Mouse (Mus musculus) spleen, adult 12 weeks (tissue): Measurements from ENCODE around the gene Fgd3.
A peak's percentile ranks its signal among the peaks of the same experiment; 100 is the strongest.

Experiments used
- DNase-seq: peaks from one replicate; pipeline ENCODE4 v3.0.0; 2022; ENCODE audit warnings: low spot score

Fgd3 gene

DNA sequence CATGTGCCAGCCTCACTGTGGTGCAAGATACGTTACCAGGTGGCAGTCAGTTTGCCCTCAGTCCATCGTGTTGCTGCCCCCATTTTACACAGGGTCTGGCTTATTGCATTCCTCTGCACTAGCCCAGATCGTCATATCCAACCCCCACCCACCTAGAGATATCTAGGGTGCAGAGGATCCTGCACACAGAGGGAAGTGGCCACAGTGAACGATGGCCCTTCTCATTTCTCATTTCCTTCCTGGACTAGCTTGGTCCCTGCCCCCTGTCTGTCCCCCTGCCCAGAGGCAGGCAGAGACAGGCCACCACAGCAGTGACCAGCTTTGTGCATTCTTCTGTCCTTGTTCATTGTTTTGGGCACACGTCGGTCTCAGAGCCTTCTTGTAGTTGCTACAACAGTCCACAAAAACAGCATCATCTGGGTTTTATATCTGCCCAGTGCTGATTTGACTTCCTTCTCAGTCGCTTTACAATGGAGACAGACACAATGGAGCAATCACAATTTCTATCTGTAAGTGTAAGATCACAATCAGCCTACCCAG is 13.3 kb downstream of the Fgd3 start:
- no peak for DNase-seq

GRCm38 (mm10) chr13:49300771-49301170 is 19.3 kb downstream of the Fgd3 start:
- DNase-seq = no peak

DNA sequence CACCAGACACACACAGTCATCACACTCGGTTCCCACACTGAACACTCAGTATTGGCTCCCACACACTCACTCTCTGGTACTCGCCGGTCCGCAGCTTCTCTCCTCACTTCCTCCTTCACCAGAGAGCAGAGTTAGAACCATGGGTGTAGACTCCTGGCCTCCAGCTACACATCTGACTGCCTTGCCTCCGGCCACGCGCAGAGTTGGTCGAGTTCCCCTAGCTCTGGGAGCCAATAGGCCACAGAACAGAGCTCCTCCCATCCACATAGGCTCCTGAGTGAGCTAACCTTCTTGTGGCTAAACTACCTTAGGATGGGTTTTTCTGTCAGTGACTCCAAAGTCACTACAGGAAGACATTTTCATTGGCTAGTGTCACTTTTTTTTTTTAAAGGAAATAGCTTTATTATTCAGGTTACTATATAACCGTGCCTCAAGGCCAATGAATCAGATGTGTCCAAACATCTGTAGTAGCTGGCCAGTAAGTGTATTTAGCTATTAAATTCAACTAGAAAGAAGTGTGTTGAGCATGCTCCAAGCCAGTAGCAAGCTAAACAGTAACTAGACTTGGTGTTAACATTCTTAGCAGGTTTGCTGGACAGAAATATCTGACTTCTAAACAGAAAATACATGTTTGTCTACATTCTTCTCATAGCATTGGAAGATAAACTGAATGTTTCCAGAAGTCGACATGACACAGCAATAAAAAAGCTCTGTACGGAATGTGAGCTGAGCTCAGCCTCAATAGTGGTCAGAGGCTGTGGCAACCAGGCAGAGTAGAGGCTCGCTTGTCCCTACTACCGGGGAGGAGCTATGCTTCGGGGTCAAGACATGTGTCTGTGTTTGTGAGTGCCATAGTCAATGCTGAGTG is 21.4 kb downstream of the Fgd3 start:
- peak; percentile 20 for DNase-seq

DNA sequence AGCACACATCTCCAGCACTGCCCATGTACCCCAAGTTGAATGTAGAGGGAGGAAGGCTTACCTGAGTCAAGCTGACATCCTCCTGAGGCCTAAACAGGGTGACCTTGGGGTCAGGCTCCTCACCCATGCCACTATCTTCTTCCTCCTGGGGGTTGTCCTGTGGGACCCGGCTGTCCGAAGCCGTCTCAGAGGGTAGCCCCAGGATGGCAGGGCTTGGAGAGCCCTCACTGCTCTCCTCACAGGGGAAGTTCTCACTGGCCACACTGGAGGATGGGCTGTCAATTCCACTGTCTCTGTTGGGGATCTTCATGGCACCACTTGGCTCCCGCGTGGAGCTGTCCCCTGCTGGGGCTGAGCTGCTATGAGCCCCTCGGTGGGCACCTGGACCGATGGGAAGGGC is 23.8 kb downstream of the Fgd3 start:
- no peak for DNase-seq

DNA sequence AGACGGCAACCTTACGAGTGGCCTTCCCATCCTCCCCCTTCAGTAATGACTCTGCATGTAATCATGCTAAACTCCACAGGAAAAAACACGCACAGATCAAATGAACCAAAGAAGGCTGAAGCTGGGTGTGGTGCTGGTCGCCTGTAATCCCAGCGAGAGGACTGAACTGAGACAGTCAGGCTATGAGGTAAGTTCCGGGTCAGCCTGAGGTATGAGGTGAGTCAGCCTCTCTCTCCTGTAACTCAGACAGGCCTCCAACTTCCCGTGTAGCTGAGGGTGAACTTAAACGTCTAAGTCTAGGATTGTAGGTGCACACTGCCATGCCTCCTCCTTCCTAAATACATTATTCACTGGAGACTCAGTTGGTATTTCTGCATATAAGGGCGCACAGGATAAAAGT is 26.0 kb downstream of the Fgd3 start:
- DNase-seq = no peak

GRCm38 (mm10) chr13:49291949-49292348 is 28.2 kb downstream of the Fgd3 start:
- no peak for DNase-seq

- DNase-seq = no peak
These were observed 28.7 kb downstream of the Fgd3 start for GRCm38 (mm10) chr13:49291398-49291797.

DNA sequence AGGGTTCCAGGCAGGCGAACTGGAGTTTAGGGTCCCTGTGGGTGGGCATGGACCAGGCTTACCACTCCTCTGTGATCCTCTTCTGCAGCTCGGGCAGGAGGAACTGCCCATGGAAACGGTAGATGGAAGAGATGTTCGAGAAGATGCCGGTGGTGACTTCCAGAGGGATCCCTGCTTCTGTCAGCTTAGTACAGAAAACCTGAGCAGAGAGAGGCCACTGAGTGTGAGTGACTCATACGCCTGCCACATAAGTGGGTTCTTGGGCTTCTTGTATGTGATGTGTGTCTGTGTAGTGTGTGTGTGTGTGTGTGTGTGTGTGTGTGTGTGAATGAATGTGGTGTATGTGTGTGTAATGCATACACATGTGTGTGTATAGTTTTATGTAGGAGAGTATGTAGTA is 32.9 kb downstream of the Fgd3 start:
- DNase-seq = no peak

DNA sequence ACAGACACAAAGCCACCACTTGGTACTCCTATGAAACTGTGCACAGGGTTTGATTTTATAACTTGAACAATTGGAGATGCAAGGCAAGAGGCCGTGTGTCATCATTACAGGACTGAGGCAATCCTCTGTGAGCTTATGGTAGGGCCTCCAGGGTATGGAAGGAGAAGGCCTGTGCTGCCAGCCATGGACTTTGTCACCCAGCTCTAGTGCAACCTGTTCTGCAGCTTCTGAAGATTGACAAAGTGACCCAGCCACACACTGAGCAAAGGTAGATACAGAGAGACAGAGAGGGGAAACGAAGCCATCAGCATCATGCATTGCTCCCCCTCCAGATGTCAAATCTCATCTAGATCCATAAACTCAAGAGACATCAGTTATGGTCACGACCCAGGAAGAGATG is 33.4 kb downstream of the Fgd3 start:
- no peak for DNase-seq

- DNase-seq = no peak
These were observed 36.4 kb downstream of the Fgd3 start for GRCm38 (mm10) chr13:49283686-49284085.

DNA sequence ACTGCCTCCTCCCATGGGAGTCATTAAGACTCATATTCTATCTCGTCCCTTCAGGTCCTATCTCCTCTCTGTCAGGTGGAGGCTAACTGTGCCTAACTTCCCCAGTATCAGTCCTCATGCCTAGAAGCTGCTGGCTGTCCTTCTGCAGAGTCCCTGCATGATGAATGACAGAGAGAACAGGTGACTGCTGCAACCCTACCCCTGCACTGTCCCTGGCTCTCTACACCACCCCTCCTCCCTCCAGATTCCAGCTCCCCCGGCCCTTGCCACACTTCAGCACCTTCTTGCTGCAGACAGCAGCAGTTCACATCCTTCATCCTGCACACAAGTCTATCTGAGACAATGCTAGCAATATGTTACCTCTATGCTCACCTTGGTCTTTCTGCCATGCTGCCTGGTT is 37.9 kb downstream of the Fgd3 start:
- no peak for DNase-seq

GRCm38 (mm10) chr13:49271831-49272765 is 48.0 kb downstream of the Fgd3 start:
- DNase-seq = no peak

DNA sequence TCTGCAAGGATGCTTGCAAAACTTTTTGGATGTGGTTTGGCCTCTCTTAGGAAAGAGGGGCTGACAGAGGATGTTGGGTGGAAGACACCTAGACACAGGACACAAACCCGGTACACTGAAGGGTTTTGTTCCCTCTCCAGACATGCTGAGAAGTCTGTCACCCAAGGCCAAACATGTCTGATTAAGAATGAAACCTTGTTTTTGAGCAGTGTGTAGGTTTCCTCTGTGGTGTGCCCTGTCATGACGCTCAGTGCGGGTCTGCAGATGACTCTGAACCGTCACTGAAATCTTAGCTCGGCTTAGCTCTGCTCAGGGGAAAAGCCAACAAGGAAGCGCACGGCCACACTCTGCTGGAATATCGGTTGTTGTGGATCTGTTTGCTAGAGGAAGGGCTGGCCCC is 49.6 kb downstream of the Fgd3 start:
- no peak for DNase-seq

DNA sequence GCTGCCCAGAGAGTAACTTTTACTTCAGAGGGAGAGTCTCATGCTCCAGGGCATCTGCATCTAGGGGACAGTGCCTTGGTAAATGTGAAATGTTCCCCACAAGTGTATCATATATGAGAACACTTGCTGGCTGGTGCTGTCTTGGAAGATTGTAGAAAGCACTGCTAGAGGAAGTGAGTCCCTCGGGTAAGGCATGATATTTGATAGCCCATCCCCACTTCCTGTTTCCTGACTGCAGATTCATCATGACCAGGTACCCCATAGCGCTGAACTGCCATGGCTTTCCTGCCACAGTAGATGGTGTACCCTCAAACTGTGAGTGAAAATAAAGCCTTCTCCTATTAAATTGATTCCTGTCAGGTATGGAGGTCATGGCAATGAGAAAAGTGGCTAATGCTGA is 52.5 kb downstream of the Fgd3 start:
- no peak for DNase-seq

DNA sequence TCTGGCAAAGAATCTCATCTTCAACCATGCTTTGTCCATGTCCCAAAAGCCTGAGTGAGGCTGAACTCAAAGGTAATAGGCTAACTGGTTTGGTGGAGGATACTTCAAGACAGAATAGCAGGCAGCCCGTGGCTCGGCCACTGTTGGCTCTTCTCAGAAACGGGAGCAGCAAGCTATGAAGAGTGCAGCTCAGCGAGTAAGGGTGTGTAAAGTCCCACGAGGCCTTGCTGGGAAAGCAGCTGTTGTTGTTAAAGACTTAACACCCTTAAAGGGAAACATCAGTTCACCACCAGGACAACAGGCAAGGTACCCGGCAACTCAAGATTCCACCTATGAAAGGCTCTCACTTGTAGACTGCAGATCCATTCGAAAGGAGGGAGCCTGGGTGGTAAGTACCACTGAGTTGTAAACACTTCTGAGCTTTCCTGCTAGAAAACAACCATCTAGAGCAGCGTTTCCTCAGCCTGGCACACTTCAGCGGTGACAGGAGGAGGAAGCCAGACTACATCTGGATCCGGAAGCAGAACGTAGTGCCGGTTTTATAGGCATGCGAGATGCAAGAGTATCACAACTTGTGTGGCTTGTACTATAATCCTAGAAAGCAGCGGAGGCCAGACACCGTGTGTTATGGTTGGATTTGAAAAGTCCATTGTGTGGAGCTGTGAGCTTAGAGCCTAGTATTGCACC is 59.9 kb downstream of the Fgd3 start:
- no peak for DNase-seq

DNA sequence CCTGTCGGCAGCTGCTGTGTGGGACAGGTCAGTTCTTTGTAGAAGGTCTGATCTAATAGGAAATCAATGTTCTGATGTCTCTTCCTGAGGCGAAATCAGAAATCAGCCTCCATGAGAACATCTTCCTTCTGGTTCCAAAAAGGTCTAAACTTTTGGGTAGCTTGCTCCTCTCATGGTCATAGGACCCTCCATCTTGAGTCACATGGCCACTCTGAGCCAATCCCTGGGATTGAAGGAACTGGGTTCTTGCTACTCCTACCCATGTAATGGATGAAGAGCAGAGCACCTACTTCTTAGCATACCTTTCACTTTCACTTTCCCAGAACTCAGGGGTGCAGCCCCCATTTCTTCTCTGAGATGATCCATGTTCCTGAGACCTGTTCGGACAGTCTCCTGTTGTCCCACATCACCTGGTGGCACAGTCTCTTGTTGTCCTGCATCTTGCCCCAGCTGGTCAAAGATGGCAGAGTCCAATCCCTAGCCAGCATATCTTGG is 62.2 kb downstream of the Fgd3 start:
- DNase-seq = no peak

DNA sequence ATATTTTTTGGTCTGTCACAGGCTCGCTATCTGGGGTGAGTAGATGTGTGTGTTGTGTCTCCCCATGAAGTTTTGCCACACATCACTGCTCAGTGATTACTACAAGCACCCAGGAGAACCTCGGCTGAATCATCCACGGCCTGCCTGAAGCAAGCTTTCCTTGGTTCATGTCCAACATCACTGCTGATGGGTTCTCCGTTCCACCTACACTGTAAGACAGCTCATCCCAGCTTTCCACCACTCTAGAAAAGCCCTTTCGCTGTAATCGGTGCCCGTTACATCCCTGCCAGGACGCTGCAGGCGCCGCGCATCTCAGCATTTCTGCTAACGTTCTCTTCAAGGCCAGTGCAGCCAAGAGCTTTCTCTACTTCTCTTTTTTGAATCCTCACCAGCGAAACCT is 67.4 kb downstream of the Fgd3 start:
- DNase-seq = no peak

- DNase-seq = no peak
These were observed 68.0 kb downstream of the Fgd3 start for GRCm38 (mm10) chr13:49252113-49252512.

DNA sequence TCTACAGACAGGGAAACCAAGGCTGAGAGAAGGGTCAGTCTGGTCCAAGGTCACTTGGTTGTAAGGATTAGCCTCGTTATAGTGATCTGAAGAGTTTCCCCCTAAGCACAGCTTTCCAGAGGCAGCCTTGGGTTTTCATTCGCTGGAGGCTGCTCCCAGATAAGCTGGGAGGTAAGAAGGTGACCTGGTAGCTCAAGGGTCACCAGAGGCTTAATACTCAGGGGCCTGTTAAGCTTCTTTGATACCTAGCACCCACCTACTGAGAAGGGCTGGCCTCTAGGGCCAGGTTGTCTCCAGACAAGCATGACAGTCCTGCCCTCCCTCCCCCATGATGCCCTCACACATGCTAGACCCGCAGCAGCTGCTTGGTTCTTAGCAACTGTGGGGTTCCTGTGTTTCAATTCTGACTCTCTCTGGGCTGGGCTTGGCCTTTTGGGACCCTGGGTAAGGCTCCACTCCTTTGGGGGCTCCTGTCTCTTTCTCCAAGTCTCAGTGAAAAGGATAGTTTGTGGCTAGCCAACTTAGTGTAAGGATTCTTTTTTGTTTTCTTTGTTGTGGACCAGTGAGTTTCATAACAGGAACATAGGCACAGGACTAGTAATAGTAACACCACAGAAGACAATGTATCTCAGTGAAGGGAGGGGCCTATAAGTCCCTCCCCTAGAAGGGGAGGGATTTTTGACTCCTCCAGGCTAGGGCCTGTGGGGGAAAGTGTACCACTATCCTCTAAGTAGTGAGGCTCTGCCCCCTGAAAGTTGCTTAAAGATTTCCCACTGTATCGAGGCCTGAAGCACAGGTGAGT is 69.2 kb downstream of the Fgd3 start:
- no peak for DNase-seq

GRCm38 (mm10) chr13:49249634-49250033 is 70.5 kb downstream of the Fgd3 start:
- DNase-seq = no peak

DNA sequence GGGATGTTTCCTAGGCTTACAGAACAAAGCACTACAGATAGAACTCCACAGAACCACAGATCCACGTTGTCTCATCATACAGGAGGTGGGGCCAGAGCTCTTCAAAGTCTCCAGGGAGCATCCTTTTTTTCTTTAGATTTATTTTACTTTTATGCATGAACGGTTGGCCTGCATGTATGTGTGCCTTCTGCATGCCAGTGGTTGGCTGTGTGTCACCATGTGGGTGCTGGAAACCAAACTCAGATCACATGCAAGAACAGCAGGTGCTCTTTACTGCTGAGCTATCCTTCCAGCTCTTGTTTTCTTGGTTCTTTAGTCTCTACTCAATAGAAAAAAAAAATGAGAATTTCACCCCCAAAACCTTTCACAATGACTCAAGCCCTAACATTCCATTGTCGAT is 71.2 kb downstream of the Fgd3 start:
- DNase-seq = no peak
